Mouse (Mus musculus): ENCODE measurements at regions not wholly inside any gene's neighbourhood (a gene's known extent, or its start where the extent isn't known, plus 50 kb on each side); places are given as distances from the start of the nearest gene placed in this dataset.
"Not testable (repeated sequence)": the region's sequence is repeated elsewhere in the genome, so short reads cannot be mapped to it uniquely, and the experiment has no call there.

DNA sequence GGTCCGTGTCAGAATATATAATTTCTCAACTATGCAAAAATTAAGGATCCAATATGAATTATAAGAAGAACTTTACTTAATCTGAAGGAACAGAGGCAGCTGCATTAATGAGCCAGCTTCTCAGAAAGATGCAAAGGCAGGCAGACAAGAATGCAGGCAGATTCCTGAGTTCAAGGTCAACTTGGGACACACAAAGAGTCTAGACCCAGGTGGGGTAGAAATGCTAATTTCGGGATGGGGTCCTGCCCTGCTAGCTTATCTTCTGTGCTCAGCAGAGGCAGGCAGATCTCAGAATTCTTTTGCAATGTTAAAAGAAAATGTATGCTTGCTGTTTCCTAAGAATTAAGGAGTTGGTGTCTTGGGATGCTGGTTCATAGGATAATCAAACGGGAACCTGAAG, 181.9 kb upstream of the Dlgap1 start:
- in situ Hi-C loops (cut with MboI, MseI), result no loop called here

GRCm38 (mm10) chr17:69821473-69821872, 147.4 kb upstream of the Dlgap1 start:
- in situ Hi-C loops (cut with MboI, MseI), result no loop called here

DNA sequence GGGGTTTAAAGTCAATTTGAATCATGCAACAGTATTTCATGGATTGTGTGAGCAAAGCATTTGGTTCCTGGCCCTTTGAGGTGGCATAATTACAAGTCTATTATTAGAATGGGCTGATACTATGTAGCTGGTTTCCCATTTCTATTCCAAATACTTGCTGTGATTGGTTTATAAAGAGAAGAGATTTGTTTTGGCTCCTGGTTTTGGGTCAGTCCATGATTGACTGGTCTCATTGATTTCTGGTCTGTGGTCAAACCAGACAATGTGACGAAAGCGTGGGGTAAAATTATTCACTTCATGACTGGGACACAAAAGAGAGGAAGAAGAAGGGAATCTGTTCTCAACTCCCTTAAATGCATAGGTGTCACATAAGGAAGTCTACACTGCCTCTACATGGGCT, 147.0 kb upstream of the Dlgap1 start:
- in situ Hi-C loops (cut with MboI, MseI), result no loop called here

GRCm38 (mm10) chr17:69822921-69823320, 146.0 kb upstream of the Dlgap1 start:
- in situ Hi-C loops (cut with MboI, MseI), result no loop called here

- in situ Hi-C loops (cut with MboI, MseI), result loop anchor here (10.0 kb wide), 1 partner anchor 497 kb away; no protein-coding TSS in a partner anchor
These were observed 127.6 kb upstream of the Dlgap1 start for GRCm38 (mm10) chr17:69841308-69841707.

- in situ Hi-C loops (cut with MboI, MseI), result loop anchor here (10.0 kb wide), 1 partner anchor 504 kb away; no protein-coding TSS in a partner anchor
These were observed 120.6 kb upstream of the Dlgap1 start for GRCm38 (mm10) chr17:69848306-69848705.

GRCm38 (mm10) chr17:69850075-69850474, 118.8 kb upstream of the Dlgap1 start:
- in situ Hi-C loops (cut with MboI, MseI), result no loop called here

DNA sequence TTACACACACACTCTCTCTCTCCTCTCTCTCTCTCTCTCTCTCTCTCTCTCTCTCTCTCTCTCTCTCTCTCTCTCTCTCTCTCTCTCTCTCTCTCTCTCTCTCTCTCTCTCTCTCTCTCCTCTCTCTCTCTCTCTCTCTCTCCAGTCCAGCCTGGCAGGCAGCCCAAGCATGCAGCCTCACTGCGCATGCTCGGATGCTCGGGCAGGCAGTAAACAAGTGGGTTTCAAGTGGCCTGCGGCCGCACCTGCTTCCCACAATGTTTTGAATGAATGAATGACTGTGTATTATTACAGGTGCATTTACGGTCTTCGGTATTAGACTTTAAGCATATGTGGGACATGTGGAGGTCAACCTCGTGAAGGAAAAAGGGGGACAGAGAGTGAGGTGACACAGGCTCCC, 88.9 kb upstream of the Dlgap1 start:
- in situ Hi-C loops (cut with MboI, MseI), result not testable (repeated sequence)

- in situ Hi-C loops (cut with MboI, MseI), result no loop called here
These were observed 74.9 kb upstream of the Dlgap1 start for GRCm38 (mm10) chr17:69893980-69894379.

Data from regulatory T cell (primary cell).